Mouse (Mus musculus): ENCODE measurements around the gene Myrf. TPM values are rescaled to one million over a fixed set of nuclear protein-coding genes. Genes with fewer than 3 reads are reported as not detected.

The Myrf gene
- polyA plus RNA-seq, 1 experiment from 2014 or later = 1.5 TPM

DNA sequence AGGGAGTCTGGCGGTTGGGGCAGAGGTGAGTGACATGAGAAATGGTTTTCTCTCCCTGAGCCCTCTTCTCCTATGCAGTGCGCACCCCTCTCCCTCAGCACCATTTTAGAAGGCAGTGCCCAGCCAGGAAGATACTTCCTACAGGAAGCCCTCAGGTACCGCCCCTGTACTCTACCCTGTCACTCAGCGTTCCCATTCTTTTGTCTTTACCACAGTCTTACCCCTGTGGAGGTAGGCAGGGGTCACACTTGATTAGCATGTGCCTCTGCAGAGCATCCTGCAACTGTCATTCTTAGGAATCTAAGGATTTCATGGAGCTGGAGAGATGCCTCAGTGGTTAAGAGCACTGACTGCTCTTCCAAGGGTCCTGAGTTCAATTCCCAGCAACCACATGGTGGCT, 17.0 kb downstream of the Myrf start:
- Histone ChIP-seq H3K4me3 (no peak overlapping the region), H3K9me3 (no peaks in the 10 kb centered on the region), H3K27ac (replicated peaks) (no peak overlapping the region), H3K27me3 (peaks cover 2% of the 10 kb centered on the region; the same call in 1 of the 2 replicates), H3K4me2 (replicated peaks) (no peak overlapping the region), H3K36me3 (no peaks in the 10 kb centered on the region), H3K9ac (replicated peaks) (no peak overlapping the region), H3K4me1 (peaks cover 9% of the 10 kb centered on the region)
- WGBS = 73% methylated on average over 4 of the region's 4 CpGs
- ATAC-seq (ENCODE audit: low FRiP score, low read depth) = no peak

GRCm38 (mm10) chr19:10222656-10223055, 17.9 kb downstream of the Myrf start:
- Histone ChIP-seq H3K4me3 (no peak overlapping the region), H3K27me3 (no peaks in the 10 kb centered on the region), H3K9me3 (no peaks in the 10 kb centered on the region), H3K4me2 (replicated peaks) (no peak overlapping the region), H3K9ac (replicated peaks) (no peak overlapping the region), H3K27ac (replicated peaks) (no peak overlapping the region), H3K4me1 (peaks cover 9% of the 10 kb centered on the region), H3K36me3 (no peaks in the 10 kb centered on the region)
- WGBS = 37% methylated on average over 8 of the region's 8 CpGs
- ATAC-seq (ENCODE audit: low FRiP score, low read depth) = no peak

- Histone ChIP-seq H3K27me3 (no peaks in the 10 kb centered on the region), H3K4me2 (replicated peaks) (no peak overlapping the region), H3K9ac (replicated peaks) (no peak overlapping the region), H3K4me1 (peaks cover 9% of the 10 kb centered on the region), H3K4me3 (no peak overlapping the region), H3K9me3 (no peaks in the 10 kb centered on the region), H3K27ac (replicated peaks) (no peak overlapping the region), H3K36me3 (no peaks in the 10 kb centered on the region)
- ATAC-seq (ENCODE audit: low FRiP score, low read depth) = no peak
- 64% methylated on average over 4 of the region's 4 CpGs for WGBS
Observed at GRCm38 (mm10) chr19:10221585-10221984, 19.0 kb downstream of the Myrf start.

DNA sequence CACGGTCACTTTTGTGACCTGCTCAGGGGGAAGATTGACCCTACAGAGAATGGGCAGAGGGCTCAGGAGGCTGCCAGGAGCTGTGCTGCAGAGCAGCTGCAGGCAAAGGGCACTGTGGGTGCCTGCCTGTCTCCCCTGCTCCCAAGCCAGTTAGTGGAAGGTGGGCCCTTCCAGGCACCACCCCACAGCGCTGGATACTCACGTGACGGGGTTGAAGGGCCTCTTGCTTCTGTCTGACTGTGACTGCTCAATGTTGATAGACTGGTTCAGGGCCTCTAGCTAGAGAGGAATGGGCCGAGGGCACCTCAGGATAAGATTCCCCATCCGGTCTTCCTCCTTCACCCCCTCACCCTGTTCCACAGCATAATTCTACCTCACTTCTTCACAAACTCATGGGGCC, 21.0 kb downstream of the Myrf start:
- Histone ChIP-seq H3K4me2 (replicated peaks) (no peak overlapping the region), H3K27ac (replicated peaks) (no peak overlapping the region), H3K4me3 (no peak overlapping the region), H3K4me1 (peaks cover 1% of the 10 kb centered on the region; the same call in 1 of the 2 replicates), H3K9ac (replicated peaks) (no peak overlapping the region), H3K27me3 (no peaks in the 10 kb centered on the region), H3K36me3 (no peaks in the 10 kb centered on the region), H3K9me3 (no peaks in the 10 kb centered on the region)
- 85% methylated on average over 6 of the region's 6 CpGs for WGBS
- ATAC-seq (ENCODE audit: low FRiP score, low read depth) = no peak

GRCm38 (mm10) chr19:10219108-10219507, 21.4 kb downstream of the Myrf start:
- Histone ChIP-seq H3K4me1 (no peaks in the 10 kb centered on the region), H3K9me3 (no peaks in the 10 kb centered on the region), H3K4me2 (replicated peaks) (no peak overlapping the region), H3K4me3 (no peak overlapping the region), H3K27ac (replicated peaks) (no peak overlapping the region), H3K36me3 (no peaks in the 10 kb centered on the region), H3K27me3 (no peaks in the 10 kb centered on the region), H3K9ac (replicated peaks) (no peak overlapping the region)
- 58% methylated on average over 3 of the region's 3 CpGs for WGBS
- 0 out of 2 replicates have a peak, but pooled peaks have one; percentile 20 for ATAC-seq (ENCODE audit: low FRiP score, low read depth)

- Histone ChIP-seq H3K9ac (replicated peaks) (no peak overlapping the region), H3K36me3 (peaks cover 2% of the 10 kb centered on the region), H3K4me1 (no peaks in the 10 kb centered on the region), H3K27ac (replicated peaks) (no peak overlapping the region), H3K4me3 (no peak overlapping the region), H3K27me3 (no peaks in the 10 kb centered on the region), H3K4me2 (replicated peaks) (no peak overlapping the region), H3K9me3 (no peaks in the 10 kb centered on the region)
- 83% methylated on average over 8 of the region's 8 CpGs for WGBS
- ATAC-seq (ENCODE audit: low FRiP score, low read depth) = no peak
Observed at GRCm38 (mm10) chr19:10216101-10216500, 24.4 kb downstream of the Myrf start.

DNA sequence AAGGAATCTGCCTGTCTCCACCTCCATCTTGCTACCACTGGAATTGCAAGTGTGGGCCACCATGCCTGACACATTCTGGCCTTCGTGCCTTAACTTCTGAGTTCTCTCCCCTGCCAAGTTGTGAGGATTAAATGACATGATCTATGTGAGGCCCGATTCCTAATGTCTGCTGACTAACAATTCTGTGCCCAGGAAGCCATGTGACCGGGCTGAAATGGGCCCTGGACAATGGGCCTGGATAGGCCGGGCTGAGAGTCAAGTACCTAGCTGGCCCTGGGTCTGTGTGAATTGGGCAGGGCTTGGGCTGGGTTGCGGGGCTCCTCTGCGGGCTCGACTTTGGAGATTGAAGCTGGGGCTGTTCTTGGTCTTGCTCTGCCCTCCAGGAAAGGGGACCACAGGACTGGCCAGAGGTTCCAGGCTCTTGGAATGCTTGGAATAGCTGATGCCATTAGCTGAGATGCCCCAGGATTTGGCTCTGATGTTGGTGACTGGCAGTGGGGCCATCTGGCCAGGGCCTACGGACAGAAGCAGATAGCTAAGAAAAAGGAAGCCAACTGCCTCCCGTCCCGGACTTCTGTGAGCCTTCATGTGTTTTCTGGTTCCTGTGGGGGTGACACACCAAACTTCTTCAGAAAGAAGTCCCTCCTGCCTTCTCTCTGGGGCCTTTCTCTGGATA, 26.6 kb downstream of the Myrf start:
- no peak overlapping the region for H3K9ac ChIP-seq (replicated peaks)
- no peaks in the 10 kb centered on the region for H3K4me1 ChIP-seq
- no peaks in the 10 kb centered on the region for H3K27me3 ChIP-seq
- H3K9me3 ChIP-seq = no peaks in the 10 kb centered on the region
- H3K4me3 ChIP-seq = no peak overlapping the region
- 88% methylated on average over 10 of the region's 10 CpGs for WGBS
- H3K36me3 ChIP-seq = peaks cover 23% of the 10 kb centered on the region
- ATAC-seq (ENCODE audit: low FRiP score, low read depth) = no peak
- H3K27ac ChIP-seq (replicated peaks) = no peak overlapping the region
- no peak overlapping the region for H3K4me2 ChIP-seq (replicated peaks)

DNA sequence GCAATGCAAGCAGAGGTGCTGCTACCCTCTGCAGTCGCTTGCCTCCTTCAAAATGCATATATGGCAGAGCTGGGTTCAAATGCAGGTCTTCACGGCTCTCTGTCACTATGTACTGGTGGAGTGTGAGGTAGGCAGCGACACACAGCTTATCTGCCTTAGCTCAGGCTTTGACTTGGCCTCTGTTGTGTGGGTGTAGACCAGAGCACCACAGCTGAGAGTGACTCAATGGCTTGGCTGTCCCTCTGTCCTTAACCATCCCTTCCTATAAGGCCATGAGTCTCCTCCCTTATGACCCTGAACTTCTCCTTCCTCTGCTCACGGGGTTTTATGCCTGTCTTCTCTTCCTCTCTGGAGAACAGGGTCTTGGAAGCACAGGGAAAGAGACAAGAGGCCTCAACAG, 29.7 kb downstream of the Myrf start:
- no peak overlapping the region for H3K4me3 ChIP-seq
- H3K4me2 ChIP-seq (replicated peaks) = no peak overlapping the region
- H3K27ac ChIP-seq (replicated peaks) = no peak overlapping the region
- H3K27me3 ChIP-seq = no peaks in the 10 kb centered on the region
- no peak overlapping the region for H3K9ac ChIP-seq (replicated peaks)
- H3K4me1 ChIP-seq = no peaks in the 10 kb centered on the region
- H3K9me3 ChIP-seq = no peaks in the 10 kb centered on the region
- 84% methylated on average over 4 of the region's 4 CpGs for WGBS
- peaks cover 53% of the 10 kb centered on the region for H3K36me3 ChIP-seq
- no peak for ATAC-seq (ENCODE audit: low FRiP score, low read depth)

DNA sequence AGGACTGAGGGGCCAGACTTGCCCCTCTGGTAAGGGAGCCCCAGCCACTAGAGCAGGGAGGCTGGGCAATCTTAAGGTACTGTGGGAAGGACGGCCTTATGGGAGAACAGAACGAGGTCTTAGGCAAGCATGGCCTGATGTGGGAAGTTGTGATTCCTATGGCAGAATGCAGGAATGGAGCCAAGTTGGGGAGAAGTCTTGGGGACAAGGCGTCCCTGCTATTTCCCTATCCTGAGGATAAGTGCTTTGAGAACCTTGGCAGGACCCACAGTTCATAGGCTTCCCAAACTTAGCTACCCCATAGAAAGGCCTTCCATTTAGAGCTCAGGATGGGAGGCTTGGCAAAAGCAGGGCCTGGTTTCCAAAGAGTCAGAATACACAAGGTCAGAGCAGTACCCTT, 31.7 kb downstream of the Myrf start:
- Histone ChIP-seq H3K4me1 (peaks cover 9% of the 10 kb centered on the region; the same call in 1 of the 2 replicates), H3K4me3 (no peak overlapping the region), H3K4me2 (replicated peaks) (no peak overlapping the region), H3K36me3 (peaks cover 54% of the 10 kb centered on the region), H3K27me3 (no peaks in the 10 kb centered on the region), H3K27ac (replicated peaks) (no peak overlapping the region), H3K9me3 (no peaks in the 10 kb centered on the region), H3K9ac (replicated peaks) (no peak overlapping the region)
- no peak for ATAC-seq (ENCODE audit: low FRiP score, low read depth)
- 86% methylated on average over 3 of the region's 3 CpGs for WGBS

GRCm38 (mm10) chr19:10205051-10205450, 35.5 kb downstream of the Myrf start:
- H3K9me3 ChIP-seq = no peaks in the 10 kb centered on the region
- peak overlapping the region; percentile 89 for H3K4me3 ChIP-seq
- 76% methylated on average over 6 of the region's 6 CpGs for WGBS
- H3K27me3 ChIP-seq = no peaks in the 10 kb centered on the region
- H3K27ac ChIP-seq (replicated peaks) = no peak overlapping the region
- ATAC-seq (ENCODE audit: low FRiP score, low read depth) = no peak
- H3K36me3 ChIP-seq = peaks cover 56% of the 10 kb centered on the region
- H3K4me2 ChIP-seq (replicated peaks) = peak overlapping the region; percentile 93
- H3K9ac ChIP-seq (replicated peaks) = no peak overlapping the region
- peaks cover 18% of the 10 kb centered on the region for H3K4me1 ChIP-seq

- 2% methylated on average over 5 of the region's 5 CpGs for WGBS
Observed at GRCm38 (mm10) chr19:10204616-10205001, 35.9 kb downstream of the Myrf start.

GRCm38 (mm10) chr19:10203848-10204615, 36.5 kb downstream of the Myrf start, which contains the start of the genes Tmem258 and Fen1:
Gene Tmem258 (plus strand): TSS chr19:10204014.
Gene Fen1 (minus strand): TSS chr19:10204169.
- Histone ChIP-seq H3K9ac (replicated peaks) (peak within 1 kb of the TSS; percentile 87), H3K36me3 (peaks cover 56% of the 10 kb centered on the region), H3K27ac (replicated peaks) (peak within 1 kb of the TSS; percentile 76), H3K4me3 (peak within 1 kb of the TSS; percentile 89), H3K9me3 (no peaks in the 10 kb centered on the region), H3K27me3 (no peaks in the 10 kb centered on the region), H3K4me2 (replicated peaks) (peak within 1 kb of the TSS; percentile 93), H3K4me1 (peaks cover 18% of the 10 kb centered on the region)
- WGBS = under 1% methylated on average over 40 of the region's 40 CpGs
- ATAC-seq (ENCODE audit: low FRiP score, low read depth) = peak; percentile 93

More at GRCm38 (mm10) chr19:10204616-10205001, 35.9 kb downstream of the Myrf start:
- H3K27ac ChIP-seq (replicated peaks) = peak overlapping the region; percentile 76; the same call in 1 of the 2 replicates
- peak overlapping the region; percentile 87 for H3K9ac ChIP-seq (replicated peaks)
- peak overlapping the region; percentile 89 for H3K4me3 ChIP-seq
- H3K9me3 ChIP-seq = no peaks in the 10 kb centered on the region
- ATAC-seq (ENCODE audit: low FRiP score, low read depth) = peak; percentile 42
- H3K4me1 ChIP-seq = peaks cover 18% of the 10 kb centered on the region
- H3K4me2 ChIP-seq (replicated peaks) = peak overlapping the region; percentile 93
- peaks cover 56% of the 10 kb centered on the region for H3K36me3 ChIP-seq
- H3K27me3 ChIP-seq = no peaks in the 10 kb centered on the region

All from midbrain, embryonic 12.5 days (tissue).